Mouse (Mus musculus): ENCODE results near the gene Sel1l3. TPM values are rescaled to one million over a fixed set of nuclear protein-coding genes. Genes with fewer than 3 reads are reported as not detected.

The Sel1l3 gene
- polyA plus RNA-seq, 1 experiment, result 0.02 TPM

GRCm38 (mm10) chr5:53154078-53154477 is 59.6 kb downstream of the Sel1l3 start:
- TF ChIP-seq USF1 (IDR thresholded peaks at IDR 0.05; ENCODE audit: low read depth) (no peak), POLR2A (IDR thresholded peaks at IDR 0.05; ENCODE audit: insufficient read length, low read depth) (no peak), MYOG (IDR thresholded peaks at IDR 0.05; ENCODE audit: control insufficient read depth in 1 of 3, insufficient read depth in 1 of 3, insufficient read length in 2 of 3, low read depth in 2 of 3) (no peak)

GRCm38 (mm10) chr5:53153144-53153543 is 60.6 kb downstream of the Sel1l3 start:
- TF ChIP-seq TCF12 (IDR thresholded peaks at IDR 0.05; ENCODE audit: insufficient read depth, poor library complexity, severe bottlenecking) (no peak), USF1 (IDR thresholded peaks at IDR 0.05; ENCODE audit: low read depth) (no peak), CEBPB (IDR thresholded peaks at IDR 0.05; ENCODE audit: insufficient read depth, poor library complexity, severe bottlenecking) (no peak), POLR2AphosphoS2 (IDR thresholded peaks at IDR 0.05; ENCODE audit: insufficient read length, low read depth) (no peak), SRF (IDR thresholded peaks at IDR 0.05; ENCODE audit: control insufficient read depth, insufficient read length, low read depth) (no peak), POLR2A (IDR thresholded peaks at IDR 0.05; ENCODE audit: insufficient read length, low read depth) (no peak), E2F4 (IDR thresholded peaks at IDR 0.05; ENCODE audit: insufficient read depth) (no peak), REST (IDR thresholded peaks at IDR 0.05; ENCODE audit: insufficient read depth, insufficient read length) (no peak), MYOD1 (IDR thresholded peaks at IDR 0.05; ENCODE audit: control insufficient read depth in 1 of 3, insufficient read length in 2 of 3, low read depth in 2 of 3) (no peak), TCF3 (IDR thresholded peaks at IDR 0.05; ENCODE audit: insufficient read length, low read depth) (no peak), MYOG (IDR thresholded peaks at IDR 0.05; ENCODE audit: control insufficient read depth in 1 of 3, insufficient read depth in 1 of 3, insufficient read length in 2 of 3, low read depth in 2 of 3) (no peak), MAX (IDR thresholded peaks at IDR 0.05; ENCODE audit: low read depth) (no peak)
- Histone ChIP-seq H3K4me3 (no peak overlapping the region), H3K79me2 (ENCODE audit: control insufficient read depth, insufficient read depth) (no peaks in the 10 kb centered on the region), H3ac (ENCODE audit: control insufficient read depth, insufficient read length) (no peak overlapping the region), H3K4me2 (ENCODE audit: low read depth) (no peak overlapping the region), H3K27me3 (ENCODE audit: control insufficient read depth, insufficient read depth, insufficient read length) (peaks cover 21% of the 10 kb centered on the region), H3K36me3 (ENCODE audit: control insufficient read depth, insufficient read depth) (no peaks in the 10 kb centered on the region)

More at GRCm38 (mm10) chr5:53154078-53154477, 59.6 kb downstream of the Sel1l3 start:
- Histone ChIP-seq H3K36me3 (ENCODE audit: control insufficient read depth, insufficient read depth) (no peaks in the 10 kb centered on the region), H3K79me2 (ENCODE audit: control insufficient read depth, insufficient read depth) (no peaks in the 10 kb centered on the region), H3K4me2 (ENCODE audit: low read depth) (no peak overlapping the region), H3K27me3 (ENCODE audit: control insufficient read depth, insufficient read depth, insufficient read length) (peaks cover 25% of the 10 kb centered on the region), H3K4me3 (no peak overlapping the region), H3ac (ENCODE audit: control insufficient read depth, insufficient read length) (no peak overlapping the region)

GRCm38 (mm10) chr5:53151379-53151960 is 62.3 kb downstream of the Sel1l3 start:
- Histone ChIP-seq H3K4me2 (ENCODE audit: low read depth) (no peak overlapping the region), H3K79me2 (ENCODE audit: control insufficient read depth, insufficient read depth) (no peaks in the 10 kb centered on the region), H3K36me3 (ENCODE audit: control insufficient read depth, insufficient read depth) (no peaks in the 10 kb centered on the region), H3K27me3 (ENCODE audit: control insufficient read depth, insufficient read depth, insufficient read length) (peaks cover 25% of the 10 kb centered on the region), H3K4me3 (no peak overlapping the region), H3ac (ENCODE audit: control insufficient read depth, insufficient read length) (no peak overlapping the region)
- TF ChIP-seq SRF (IDR thresholded peaks at IDR 0.05; ENCODE audit: control insufficient read depth, insufficient read length, low read depth), result no peak
- no peak for TF ChIP-seq MYOG (IDR thresholded peaks at IDR 0.05; ENCODE audit: control insufficient read depth in 1 of 3, insufficient read depth in 1 of 3, insufficient read length in 2 of 3, low read depth in 2 of 3)
- TF ChIP-seq REST (IDR thresholded peaks at IDR 0.05; ENCODE audit: insufficient read depth, insufficient read length), result no peak
- no peak for TF ChIP-seq USF1 (IDR thresholded peaks at IDR 0.05; ENCODE audit: low read depth)
- TF ChIP-seq MYOD1 (IDR thresholded peaks at IDR 0.05; ENCODE audit: control insufficient read depth in 1 of 3, insufficient read length in 2 of 3, low read depth in 2 of 3), result no peak
- no peak for TF ChIP-seq TCF3 (IDR thresholded peaks at IDR 0.05; ENCODE audit: insufficient read length, low read depth)
- TF ChIP-seq POLR2A (IDR thresholded peaks at IDR 0.05; ENCODE audit: insufficient read length, low read depth), result no peak
- TF ChIP-seq MAX (IDR thresholded peaks at IDR 0.05; ENCODE audit: low read depth), result no peak
- no peak for TF ChIP-seq E2F4 (IDR thresholded peaks at IDR 0.05; ENCODE audit: insufficient read depth)
- no peak for TF ChIP-seq POLR2AphosphoS2 (IDR thresholded peaks at IDR 0.05; ENCODE audit: insufficient read length, low read depth)

GRCm38 (mm10) chr5:53148960-53149685 is 64.6 kb downstream of the Sel1l3 start:
- TF ChIP-seq TCF3 (IDR thresholded peaks at IDR 0.05; ENCODE audit: insufficient read length, low read depth) (no peak), CEBPB (IDR thresholded peaks at IDR 0.05; ENCODE audit: insufficient read depth, poor library complexity, severe bottlenecking) (no peak)
- H3K27me3 ChIP-seq (ENCODE audit: control insufficient read depth, insufficient read depth, insufficient read length), result peaks cover 32% of the 10 kb centered on the region
- no peak overlapping the region for H3K4me3 ChIP-seq

GRCm38 (mm10) chr5:53148160-53148923 is 65.4 kb downstream of the Sel1l3 start:
- Histone ChIP-seq H3K4me3 (no peak overlapping the region), H3K36me3 (ENCODE audit: control insufficient read depth, insufficient read depth) (no peaks in the 10 kb centered on the region), H3ac (ENCODE audit: control insufficient read depth, insufficient read length) (no peak overlapping the region), H3K4me2 (ENCODE audit: low read depth) (no peak overlapping the region), H3K27me3 (ENCODE audit: control insufficient read depth, insufficient read depth, insufficient read length) (peaks cover 32% of the 10 kb centered on the region), H3K79me2 (ENCODE audit: control insufficient read depth, insufficient read depth) (no peaks in the 10 kb centered on the region)
- TF ChIP-seq MYOG (IDR thresholded peaks at IDR 0.05; ENCODE audit: control insufficient read depth in 1 of 3, insufficient read depth in 1 of 3, insufficient read length in 2 of 3, low read depth in 2 of 3) (no peak), E2F4 (IDR thresholded peaks at IDR 0.05; ENCODE audit: insufficient read depth) (no peak), CEBPB (IDR thresholded peaks at IDR 0.05; ENCODE audit: insufficient read depth, poor library complexity, severe bottlenecking) (no peak), MAX (IDR thresholded peaks at IDR 0.05; ENCODE audit: low read depth) (no peak), USF1 (IDR thresholded peaks at IDR 0.05; ENCODE audit: low read depth) (no peak), TCF3 (IDR thresholded peaks at IDR 0.05; ENCODE audit: insufficient read length, low read depth) (no peak), POLR2A (IDR thresholded peaks at IDR 0.05; ENCODE audit: insufficient read length, low read depth) (no peak), MYOD1 (IDR thresholded peaks at IDR 0.05; ENCODE audit: control insufficient read depth in 1 of 3, insufficient read length in 2 of 3, low read depth in 2 of 3) (no peak), REST (IDR thresholded peaks at IDR 0.05; ENCODE audit: insufficient read depth, insufficient read length) (no peak), SRF (IDR thresholded peaks at IDR 0.05; ENCODE audit: control insufficient read depth, insufficient read length, low read depth) (no peak), POLR2AphosphoS2 (IDR thresholded peaks at IDR 0.05; ENCODE audit: insufficient read length, low read depth) (no peak), TCF12 (IDR thresholded peaks at IDR 0.05; ENCODE audit: insufficient read depth, poor library complexity, severe bottlenecking) (no peak)

More at GRCm38 (mm10) chr5:53148960-53149685, 64.6 kb downstream of the Sel1l3 start:
- Histone ChIP-seq H3K4me2 (ENCODE audit: low read depth) (no peak overlapping the region), H3ac (ENCODE audit: control insufficient read depth, insufficient read length) (no peak overlapping the region), H3K36me3 (ENCODE audit: control insufficient read depth, insufficient read depth) (no peaks in the 10 kb centered on the region), H3K79me2 (ENCODE audit: control insufficient read depth, insufficient read depth) (no peaks in the 10 kb centered on the region)

All from myocyte (in vitro differentiated cells).